Mouse (Mus musculus) ES-CJ7 (cell line): Measurements from ENCODE around the gene Gm10160.

Experiments used
- DNase-seq: peaks from one replicate; pipeline ENCODE4 v3.0.0; 2011; ENCODE audit warnings: low read depth, low spot score

Gene Gm10160

GRCm38 (mm10) chr7:81828681-81829378 lies 26.8 kb downstream of the Gm10160 start:
- peak; percentile 12 for DNase-seq

- no peak for DNase-seq
Measured at GRCm38 (mm10) chr7:81827806-81828667, 27.6 kb downstream of the Gm10160 start.

GRCm38 (mm10) chr7:81825381-81825780 lies 30.2 kb downstream of the Gm10160 start:
- no peak for DNase-seq

- DNase-seq = no peak
Measured at GRCm38 (mm10) chr7:81824906-81825305, 30.7 kb downstream of the Gm10160 start.

GRCm38 (mm10) chr7:81806067-81806466 lies 49.5 kb downstream of the Gm10160 start:
- DNase-seq = no peak
